Mouse (Mus musculus): ENCODE measurements around the gene Cmah.

GRCm38 (mm10) chr13:24525551-24525950 is 198.3 kb downstream of the Cmah start:
- TF ChIP-seq CTCF (IDR thresholded peaks at IDR 0.05; ENCODE audit: low read depth, low read length): no peak
- TF ChIP-seq POLR2A (IDR thresholded peaks at IDR 0.05; ENCODE audit: insufficient read depth, low read length): no peak
- no peak for TF ChIP-seq EP300 (IDR thresholded peaks at IDR 0.05; ENCODE audit: insufficient read depth, low read depth, low read length)

Measured in ES-Bruce4 (cell line).